Mouse (Mus musculus): ENCODE data around the gene Grtp1. TPM values are rescaled to one million over a fixed set of nuclear protein-coding genes. Genes with fewer than 3 reads are reported as not detected.

Grtp1 gene
- polyA plus RNA-seq, 1 experiment from 2014 or later, result 18.3 TPM

DNA sequence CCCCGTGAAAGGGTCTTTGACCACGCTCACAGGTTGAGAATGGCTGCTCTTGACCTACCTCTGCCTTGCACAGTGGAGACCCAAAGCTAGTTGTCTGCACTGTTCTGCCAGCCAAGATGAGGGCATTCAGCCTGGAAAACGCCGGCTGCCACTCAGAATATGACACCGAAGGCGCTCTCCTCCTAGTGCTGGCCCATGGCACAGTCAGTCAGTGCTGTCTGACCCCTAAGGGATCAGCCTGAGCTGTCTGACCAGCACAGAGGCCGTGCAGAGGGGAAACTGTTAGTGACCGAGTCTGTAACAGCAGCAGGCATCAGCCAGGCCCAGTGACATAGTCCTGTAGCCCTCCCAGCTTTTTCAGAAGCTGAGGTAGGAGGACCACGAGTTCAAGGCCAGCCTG, 13.2 kb downstream of the Grtp1 start:
- Histone ChIP-seq H3K9ac (ENCODE audit: low read length) (no peak overlapping the region), H3K27me3 (ENCODE audit: control insufficient read depth, insufficient read depth, low read length) (no peaks in the 10 kb centered on the region), H3K36me3 (ENCODE audit: control insufficient read depth, insufficient read depth, low read length) (no peaks in the 10 kb centered on the region), H3K4me2 (ENCODE audit: low read depth, low read length, severe bottlenecking) (no peak overlapping the region), H3K27ac (ENCODE audit: low read depth, low read length) (no peak overlapping the region), H3K4me1 (replicated peaks; ENCODE audit: control insufficient read depth, insufficient read depth, low read length) (no peaks in the 10 kb centered on the region), H3K9me3 (ENCODE audit: control insufficient read depth, low read length) (no peaks in the 10 kb centered on the region), H3K4me3 (ENCODE audit: low read depth, low read length) (no peak overlapping the region)
- ATAC-seq (replicated peaks; ENCODE audit: low FRiP score) (no peak), DNase-seq (ENCODE audit: low spot score) (no peak)
- 84% methylated on average over 9 of the region's 9 CpGs for WGBS

DNA sequence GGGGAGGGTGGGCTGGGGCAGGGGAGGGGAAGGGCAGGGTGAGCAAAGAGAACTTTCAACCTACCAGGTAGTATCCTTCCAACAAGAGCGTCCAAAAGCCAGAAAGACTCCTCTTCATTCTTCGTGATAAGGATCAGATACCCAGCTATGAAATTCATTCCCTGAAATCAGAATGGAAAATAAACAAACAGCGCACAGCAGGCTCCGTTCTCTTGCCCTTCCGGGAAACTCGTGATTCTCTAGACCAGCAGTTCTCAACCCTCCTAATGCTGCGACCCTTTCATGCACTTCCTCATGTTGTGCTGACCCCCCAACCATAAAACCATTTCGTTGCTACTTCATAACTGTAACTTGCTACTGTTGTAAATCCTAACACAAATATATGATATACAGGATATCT, 13.6 kb downstream of the Grtp1 start:
- Histone ChIP-seq H3K27me3 (ENCODE audit: control insufficient read depth, insufficient read depth, low read length) (no peaks in the 10 kb centered on the region), H3K4me2 (ENCODE audit: low read depth, low read length, severe bottlenecking) (no peak overlapping the region), H3K36me3 (ENCODE audit: control insufficient read depth, insufficient read depth, low read length) (no peaks in the 10 kb centered on the region), H3K9ac (ENCODE audit: low read length) (no peak overlapping the region), H3K27ac (ENCODE audit: low read depth, low read length) (no peak overlapping the region), H3K9me3 (ENCODE audit: control insufficient read depth, low read length) (no peaks in the 10 kb centered on the region), H3K4me3 (ENCODE audit: low read depth, low read length) (no peak overlapping the region), H3K4me1 (replicated peaks; ENCODE audit: control insufficient read depth, insufficient read depth, low read length) (no peaks in the 10 kb centered on the region)
- WGBS, result 94% methylated on average over 8 of the region's 8 CpGs
- DNase-seq (ENCODE audit: low spot score), result no peak
- no peak for ATAC-seq (replicated peaks; ENCODE audit: low FRiP score)

DNA sequence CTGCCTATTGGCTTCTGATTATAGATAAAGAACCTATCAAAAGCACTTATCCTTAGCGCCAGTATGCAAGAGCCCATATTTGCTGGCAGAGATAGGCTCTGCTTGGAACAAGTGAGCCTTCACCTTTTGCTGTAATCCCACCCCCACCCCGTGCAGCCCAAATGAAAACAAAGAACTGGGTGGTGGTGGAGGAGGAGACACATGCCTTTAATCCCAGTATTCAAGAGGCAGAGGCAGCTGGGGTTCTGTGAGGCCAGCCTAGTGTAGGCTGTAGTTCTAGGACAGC, 18.8 kb downstream of the Grtp1 start:
- Histone ChIP-seq H3K4me1 (replicated peaks; ENCODE audit: control insufficient read depth, insufficient read depth, low read length) (no peaks in the 10 kb centered on the region), H3K27me3 (ENCODE audit: control insufficient read depth, insufficient read depth, low read length) (no peaks in the 10 kb centered on the region), H3K27ac (ENCODE audit: low read depth, low read length) (no peak overlapping the region), H3K9me3 (ENCODE audit: control insufficient read depth, low read length) (no peaks in the 10 kb centered on the region), H3K4me3 (ENCODE audit: low read depth, low read length) (no peak overlapping the region), H3K4me2 (ENCODE audit: low read depth, low read length, severe bottlenecking) (no peak overlapping the region), H3K36me3 (ENCODE audit: control insufficient read depth, insufficient read depth, low read length) (no peaks in the 10 kb centered on the region; the same call in none of the 2 replicates), H3K9ac (ENCODE audit: low read length) (no peak overlapping the region)
- ATAC-seq (replicated peaks; ENCODE audit: low FRiP score) (no peak), DNase-seq (ENCODE audit: low spot score) (no peak)
- WGBS, result 48% methylated on average over 2 of the region's 2 CpGs

DNA sequence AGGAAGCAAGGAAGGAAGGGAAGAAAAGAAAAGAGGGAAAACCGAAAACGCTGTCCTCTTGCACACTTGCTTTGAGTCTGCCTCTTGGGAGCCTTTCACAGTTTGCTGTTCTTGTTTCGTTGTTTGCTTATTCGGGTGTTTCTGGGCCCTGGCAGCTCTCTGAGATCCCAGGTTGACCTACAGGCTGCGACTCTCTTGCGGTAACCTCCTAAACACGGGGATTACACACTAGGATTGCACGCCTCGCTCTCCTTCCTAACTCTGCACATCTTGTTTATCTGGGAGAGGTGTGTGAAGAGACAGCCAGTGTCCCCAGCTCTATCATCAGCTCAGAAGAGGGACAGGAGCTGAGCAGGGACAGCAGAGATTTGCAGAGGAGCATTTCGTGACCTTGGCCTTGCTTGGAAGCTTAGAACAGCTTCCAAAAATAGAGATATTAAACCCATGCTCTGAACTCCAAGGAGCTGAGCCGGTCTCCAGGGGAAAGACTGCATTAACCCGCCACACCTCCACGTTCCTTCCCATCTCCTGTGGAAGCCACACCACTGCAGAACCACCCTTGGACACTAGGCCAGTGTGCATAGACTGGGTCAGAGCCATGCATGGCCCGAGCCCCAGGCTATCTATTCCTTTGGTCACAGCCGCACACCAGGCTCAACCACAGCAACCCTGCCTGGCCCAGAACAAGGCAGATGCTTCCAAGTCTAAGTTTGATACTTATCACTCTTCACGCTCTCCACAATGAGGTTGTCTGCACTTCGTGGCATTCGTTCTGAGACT, 19.3 kb downstream of the Grtp1 start:
- 81% methylated on average over 18 of the region's 18 CpGs for WGBS
- Histone ChIP-seq H3K4me2 (ENCODE audit: low read depth, low read length, severe bottlenecking) (no peak overlapping the region), H3K4me3 (ENCODE audit: low read depth, low read length) (no peak overlapping the region), H3K9ac (ENCODE audit: low read length) (no peak overlapping the region), H3K9me3 (ENCODE audit: control insufficient read depth, low read length) (no peaks in the 10 kb centered on the region), H3K27me3 (ENCODE audit: control insufficient read depth, insufficient read depth, low read length) (no peaks in the 10 kb centered on the region), H3K36me3 (ENCODE audit: control insufficient read depth, insufficient read depth, low read length) (peaks cover 3% of the 10 kb centered on the region), H3K27ac (ENCODE audit: low read depth, low read length) (no peak overlapping the region), H3K4me1 (replicated peaks; ENCODE audit: control insufficient read depth, insufficient read depth, low read length) (no peaks in the 10 kb centered on the region)
- no peak for DNase-seq (ENCODE audit: low spot score)
- no peak for ATAC-seq (replicated peaks; ENCODE audit: low FRiP score)

DNA sequence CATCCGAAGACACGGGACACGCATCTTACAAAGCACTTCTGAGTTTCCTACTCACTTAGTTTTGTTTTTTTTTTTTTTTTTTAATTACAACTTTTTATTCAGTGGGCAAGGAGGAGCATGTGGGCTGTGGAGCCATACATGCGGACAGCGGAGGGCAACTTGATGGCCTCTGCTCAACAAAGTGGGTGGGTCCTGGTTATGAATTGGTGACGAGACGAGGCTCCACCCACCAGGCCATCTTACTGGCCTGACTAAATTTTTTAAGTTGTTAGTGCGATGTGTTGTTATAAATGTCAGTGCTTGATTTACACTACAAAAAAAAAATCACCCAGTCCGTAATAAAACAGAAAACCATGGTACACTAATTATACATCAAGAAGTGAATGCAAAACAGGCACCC, 20.0 kb downstream of the Grtp1 start:
- 89% methylated on average over 9 of the region's 9 CpGs for WGBS
- H3K27ac ChIP-seq (ENCODE audit: low read depth, low read length), result no peak overlapping the region

GRCm38 (mm10) chr8:13179948-13180347, 20.5 kb downstream of the Grtp1 start:
- no peak overlapping the region for H3K9ac ChIP-seq (ENCODE audit: low read length)
- WGBS, result 83% methylated on average over 7 of the region's 7 CpGs
- no peaks in the 10 kb centered on the region for H3K9me3 ChIP-seq (ENCODE audit: control insufficient read depth, low read length)
- H3K4me1 ChIP-seq (replicated peaks; ENCODE audit: control insufficient read depth, insufficient read depth, low read length), result no peaks in the 10 kb centered on the region
- ATAC-seq (replicated peaks; ENCODE audit: low FRiP score), result no peak
- no peak overlapping the region for H3K4me2 ChIP-seq (ENCODE audit: low read depth, low read length, severe bottlenecking)
- no peak overlapping the region for H3K27ac ChIP-seq (ENCODE audit: low read depth, low read length)
- no peaks in the 10 kb centered on the region for H3K27me3 ChIP-seq (ENCODE audit: control insufficient read depth, insufficient read depth, low read length)
- DNase-seq (ENCODE audit: low spot score), result no peak
- H3K4me3 ChIP-seq (ENCODE audit: low read depth, low read length), result no peak overlapping the region
- peaks cover 3% of the 10 kb centered on the region for H3K36me3 ChIP-seq (ENCODE audit: control insufficient read depth, insufficient read depth, low read length)

More for the DNA sequence above, 20.0 kb downstream of the Grtp1 start:
- Histone ChIP-seq H3K36me3 (ENCODE audit: control insufficient read depth, insufficient read depth, low read length) (peaks cover 3% of the 10 kb centered on the region), H3K4me1 (replicated peaks; ENCODE audit: control insufficient read depth, insufficient read depth, low read length) (no peaks in the 10 kb centered on the region), H3K4me3 (ENCODE audit: low read depth, low read length) (no peak overlapping the region), H3K4me2 (ENCODE audit: low read depth, low read length, severe bottlenecking) (no peak overlapping the region), H3K9ac (ENCODE audit: low read length) (no peak overlapping the region), H3K27me3 (ENCODE audit: control insufficient read depth, insufficient read depth, low read length) (no peaks in the 10 kb centered on the region), H3K9me3 (ENCODE audit: control insufficient read depth, low read length) (no peaks in the 10 kb centered on the region)
- ATAC-seq (replicated peaks; ENCODE audit: low FRiP score), result no peak
- no peak for DNase-seq (ENCODE audit: low spot score)

DNA sequence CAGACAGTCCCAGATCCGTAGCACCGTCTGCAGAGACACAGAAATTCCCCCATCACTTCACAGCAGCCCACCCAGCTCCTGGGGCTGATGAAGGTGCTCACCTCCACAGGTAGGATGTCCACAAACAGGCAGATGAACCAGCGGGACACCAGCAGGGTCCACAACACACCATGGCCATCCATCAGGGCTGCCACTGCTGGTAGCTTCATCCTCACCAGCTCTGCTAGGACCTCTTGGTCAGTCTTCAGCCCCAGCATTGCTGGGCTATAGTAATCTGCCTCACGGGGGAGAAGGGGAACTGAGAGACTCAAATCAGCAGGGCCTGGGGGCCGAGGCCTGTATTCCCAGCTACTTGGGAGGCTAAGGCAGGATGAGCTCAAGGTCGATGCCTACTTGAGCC, 20.9 kb downstream of the Grtp1 start:
- Histone ChIP-seq H3K9ac (ENCODE audit: low read length) (no peak overlapping the region), H3K9me3 (ENCODE audit: control insufficient read depth, low read length) (no peaks in the 10 kb centered on the region), H3K36me3 (ENCODE audit: control insufficient read depth, insufficient read depth, low read length) (peaks cover 3% of the 10 kb centered on the region), H3K4me1 (replicated peaks; ENCODE audit: control insufficient read depth, insufficient read depth, low read length) (no peaks in the 10 kb centered on the region), H3K27ac (ENCODE audit: low read depth, low read length) (no peak overlapping the region), H3K4me2 (ENCODE audit: low read depth, low read length, severe bottlenecking) (no peak overlapping the region), H3K4me3 (ENCODE audit: low read depth, low read length) (no peak overlapping the region), H3K27me3 (ENCODE audit: control insufficient read depth, insufficient read depth, low read length) (no peaks in the 10 kb centered on the region)
- 84% methylated on average over 6 of the region's 6 CpGs for WGBS
- DNase-seq (ENCODE audit: low spot score) (no peak), ATAC-seq (replicated peaks; ENCODE audit: low FRiP score) (no peak)

DNA sequence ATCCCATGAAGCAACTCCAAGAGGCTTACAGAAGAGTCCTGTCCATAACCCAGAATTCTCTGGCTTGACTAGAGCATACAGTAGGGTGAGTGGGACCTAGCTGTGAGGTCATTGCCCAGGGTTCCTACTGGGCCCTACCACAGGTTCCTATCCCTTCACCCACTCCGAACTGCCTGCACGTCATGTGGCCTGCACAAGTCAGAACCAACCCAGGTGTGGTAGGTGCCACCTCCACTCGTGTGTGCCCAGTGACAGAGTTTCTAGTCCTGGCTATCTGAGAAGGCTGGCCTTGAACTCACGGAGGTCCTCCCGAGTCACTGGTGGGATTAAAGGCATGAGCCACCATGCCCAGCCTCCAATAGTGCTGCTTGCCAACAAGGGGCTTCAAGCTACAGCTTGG, 22.3 kb downstream of the Grtp1 start:
- ATAC-seq (replicated peaks; ENCODE audit: low FRiP score), result no peak
- 88% methylated on average over 5 of the region's 5 CpGs for WGBS
- Histone ChIP-seq H3K4me3 (ENCODE audit: low read depth, low read length) (no peak overlapping the region), H3K9me3 (ENCODE audit: control insufficient read depth, low read length) (no peaks in the 10 kb centered on the region), H3K27me3 (ENCODE audit: control insufficient read depth, insufficient read depth, low read length) (no peaks in the 10 kb centered on the region), H3K4me2 (ENCODE audit: low read depth, low read length, severe bottlenecking) (no peak overlapping the region), H3K9ac (ENCODE audit: low read length) (no peak overlapping the region), H3K4me1 (replicated peaks; ENCODE audit: control insufficient read depth, insufficient read depth, low read length) (no peaks in the 10 kb centered on the region), H3K27ac (ENCODE audit: low read depth, low read length) (no peak overlapping the region), H3K36me3 (ENCODE audit: control insufficient read depth, insufficient read depth, low read length) (peaks cover 6% of the 10 kb centered on the region)
- DNase-seq (ENCODE audit: low spot score), result no peak

DNA sequence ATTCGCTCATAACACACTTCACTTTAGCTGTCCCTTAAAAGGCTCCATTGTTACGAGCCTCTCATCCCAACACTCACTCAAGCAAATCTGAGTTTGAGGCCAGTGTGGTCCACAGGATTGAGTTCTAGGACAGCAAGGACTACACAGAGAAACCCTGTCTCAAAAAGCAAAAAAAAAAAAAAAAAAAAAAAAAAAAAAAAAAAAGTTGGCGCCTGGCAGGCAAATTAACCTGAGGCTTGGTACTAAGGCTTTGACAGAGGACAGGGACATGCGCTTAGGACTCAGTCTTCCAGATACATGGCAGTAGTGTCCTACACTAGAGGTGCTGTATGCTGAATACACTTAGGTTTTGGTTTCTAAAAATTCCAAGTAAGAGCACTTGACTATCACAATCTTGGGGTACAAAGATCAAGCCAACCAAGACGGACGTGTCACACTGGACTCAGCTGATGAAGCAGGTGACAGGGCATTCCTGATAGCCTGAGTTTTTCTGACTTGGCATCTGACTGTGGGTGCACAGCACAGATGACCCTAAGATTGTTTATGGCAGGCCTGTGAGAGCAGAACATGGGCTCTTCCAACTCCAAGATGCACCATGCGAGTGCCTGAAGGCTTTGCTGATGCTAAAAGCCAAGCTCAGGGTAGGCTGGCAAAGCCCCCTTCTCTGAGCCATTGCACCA, 23.1 kb downstream of the Grtp1 start:
- no peak for DNase-seq (ENCODE audit: low spot score)
- Histone ChIP-seq H3K27ac (ENCODE audit: low read depth, low read length) (no peak overlapping the region), H3K4me3 (ENCODE audit: low read depth, low read length) (no peak overlapping the region), H3K9me3 (ENCODE audit: control insufficient read depth, low read length) (no peaks in the 10 kb centered on the region), H3K4me2 (ENCODE audit: low read depth, low read length, severe bottlenecking) (no peak overlapping the region), H3K36me3 (ENCODE audit: control insufficient read depth, insufficient read depth, low read length) (peaks cover 6% of the 10 kb centered on the region), H3K9ac (ENCODE audit: low read length) (no peak overlapping the region), H3K27me3 (ENCODE audit: control insufficient read depth, insufficient read depth, low read length) (no peaks in the 10 kb centered on the region), H3K4me1 (replicated peaks; ENCODE audit: control insufficient read depth, insufficient read depth, low read length) (no peaks in the 10 kb centered on the region)
- 94% methylated on average over 7 of the region's 7 CpGs for WGBS
- no peak for ATAC-seq (replicated peaks; ENCODE audit: low FRiP score)

All from forebrain, embryonic 11.5 days (tissue).